Mouse (Mus musculus) lung, adult 2 months (tissue): ENCODE measurements around the gene Add1. TPM values are rescaled to one million over a fixed set of nuclear protein-coding genes. Genes with fewer than 3 reads are reported as not detected.

Experiments used
- DNase-seq: peaks from one replicate; pipeline ENCODE4 v3.0.0; 2022
- H3K4me1 ChIP-seq: fragments of 200-500 bp; 2 replicates; pipeline ENCODE4 v1.6.1; 2011; ENCODE audit warnings: low read length; ENCODE audit not compliant: control insufficient read depth, insufficient read depth
- H3K4me3 ChIP-seq: fragments of 200-500 bp; replicated peaks from 2 replicates; pipeline ENCODE3; 2011; ENCODE audit warnings: low read depth, mild to moderate bottlenecking, control low read depth, low read length; ENCODE audit errors: extremely low read depth
- CTCF ChIP-seq: fragments of 200-500 bp; IDR thresholded peaks from 2 replicates; pipeline ENCODE4 v1.5.1; 2011; ENCODE audit warnings: mild to moderate bottlenecking, low read length, control low read depth; ENCODE audit not compliant: insufficient read depth
- POLR2A ChIP-seq: fragments of 200-500 bp; IDR thresholded peaks from 2 replicates; pipeline ENCODE4 v1.6.1; 2011; ENCODE audit warnings: low read depth, mild to moderate bottlenecking, control low read depth, low read length, borderline replicate concordance; ENCODE audit errors: extremely low read depth
- WGBS: fragments of 180-500 bp; shearing (Covaris S2); methylation state at CpG from one replicate; pipeline ENCODE4 v1.1.7; 2018; 5-methylcytosine and 5-hydroxymethylcytosine counted together
- polyA plus RNA-seq: library from polyadenylated mRNA; depleted of rRNA; stranded (reverse); fragments of >200 nt; gene quantifications from 2 replicates; pipeline ENCODE4 v1.2.3, GENCODE M21; 2012

The Add1 gene
- polyA plus RNA-seq, 1 experiment, result 231 TPM

DNA sequence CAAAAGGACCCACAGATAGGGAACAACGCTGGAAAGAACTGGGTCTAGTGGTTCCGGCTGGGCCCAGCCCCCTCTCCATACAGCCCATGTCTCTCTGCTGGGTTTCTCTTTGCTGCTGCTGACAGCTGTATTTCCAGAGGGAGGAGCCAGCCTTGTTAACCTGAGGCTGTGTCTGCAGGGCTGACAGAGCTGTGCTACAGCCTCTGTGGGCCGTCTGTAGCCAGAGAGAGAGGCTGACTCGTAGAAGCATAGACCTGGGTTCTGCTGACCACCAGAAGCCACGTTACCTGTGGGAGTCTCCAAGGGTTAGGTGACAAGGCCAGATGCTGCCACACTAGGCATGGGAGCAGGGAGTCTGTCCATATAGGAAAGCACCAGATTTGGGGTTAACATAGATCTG lies 40.4 kb upstream of the Add1 start:
- Histone ChIP-seq H3K4me1 (peaks cover 6% of the 10 kb centered on the region), H3K4me3 (no peak overlapping the region)
- DNase-seq, result no peak
- no peak for TF ChIP-seq CTCF
- TF ChIP-seq POLR2A, result no peak
- WGBS, result 75% methylated on average over 5 of the region's 5 CpGs

DNA sequence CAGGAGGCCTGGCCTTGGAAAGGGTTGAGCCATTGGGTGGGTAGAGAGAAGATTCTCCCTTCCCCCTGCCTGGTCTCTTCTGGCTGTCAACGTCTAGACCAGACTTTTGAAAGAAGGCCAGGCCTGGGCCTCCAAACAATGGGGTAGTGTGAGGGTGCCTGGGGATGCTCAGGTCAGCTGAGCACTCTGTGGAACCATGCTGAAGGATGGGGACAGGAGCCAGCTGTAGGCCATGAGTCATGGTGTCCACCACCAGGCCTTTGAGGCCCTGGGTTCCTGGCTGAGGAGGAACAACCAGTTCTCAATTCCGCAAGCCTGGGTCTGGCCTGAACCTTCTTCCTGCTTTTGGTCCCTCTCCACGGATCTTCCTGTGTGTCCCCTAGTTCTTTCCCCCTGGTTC lies 39.6 kb upstream of the Add1 start:
- H3K4me1 ChIP-seq, result peaks cover 6% of the 10 kb centered on the region
- no peak for TF ChIP-seq POLR2A
- no peak for TF ChIP-seq CTCF
- WGBS, result 61% methylated on average over 3 of the region's 3 CpGs
- no peak for DNase-seq
- H3K4me3 ChIP-seq, result no peak overlapping the region

DNA sequence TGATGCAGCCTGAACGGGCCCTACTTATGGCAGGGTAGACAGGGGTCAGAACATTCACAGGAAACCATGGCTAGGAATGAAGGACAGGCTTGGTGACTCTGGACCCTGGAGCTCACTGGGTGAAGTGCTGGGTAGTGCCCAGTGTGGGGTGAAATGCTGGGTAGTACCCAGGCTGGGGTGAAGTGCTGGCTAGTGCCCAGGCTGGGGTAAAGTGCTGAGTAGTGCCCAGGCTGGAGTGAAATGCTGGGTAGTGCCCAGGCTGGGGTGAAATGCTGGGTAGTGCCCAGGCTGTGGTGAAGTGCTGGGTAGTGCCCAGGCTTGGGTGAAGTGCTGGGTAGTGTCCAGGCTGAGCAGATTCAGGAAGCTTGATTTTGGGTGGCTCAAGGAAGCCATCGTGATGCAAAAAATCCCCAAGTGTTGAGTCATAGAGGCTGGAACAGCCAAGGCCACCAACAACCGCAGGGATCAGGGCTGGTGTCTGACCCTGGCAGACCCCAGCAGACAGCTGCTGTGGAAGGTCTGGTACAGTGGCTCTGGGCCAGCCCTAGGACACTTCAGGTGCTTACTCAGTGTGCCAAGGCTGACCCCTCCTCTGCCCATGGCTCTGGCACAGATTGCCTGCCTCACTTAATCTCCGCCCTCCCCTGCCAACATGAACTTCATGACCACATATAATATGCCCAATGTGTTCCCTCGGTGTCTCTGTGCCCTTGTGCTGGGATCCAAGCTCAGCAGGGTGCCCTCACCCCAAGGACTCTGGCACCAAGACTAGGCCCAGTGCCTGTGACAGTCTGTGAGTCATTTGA lies 38.5 kb upstream of the Add1 start:
- no peak for DNase-seq
- 48% methylated on average over 5 of the region's 5 CpGs for WGBS
- H3K4me3 ChIP-seq, result no peak overlapping the region

DNA sequence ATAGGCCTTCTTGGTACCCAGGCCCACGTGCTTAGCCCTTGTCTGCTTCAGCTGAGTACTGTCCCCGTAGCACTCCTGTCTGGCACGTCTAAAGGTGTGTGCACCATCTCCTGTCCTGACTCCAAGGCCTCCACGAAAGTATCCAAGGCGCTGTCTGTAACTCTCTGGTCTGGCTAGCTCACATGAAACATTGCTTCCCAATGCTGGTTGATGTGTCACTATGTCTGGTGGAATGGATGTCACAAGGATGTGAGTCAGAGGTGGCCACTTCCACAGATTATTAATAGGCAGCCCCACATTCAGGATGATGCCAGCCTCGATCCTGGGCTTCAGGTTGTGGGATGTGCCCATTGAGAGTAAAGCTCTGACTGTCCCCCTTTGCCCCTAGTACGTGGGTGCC lies 37.6 kb upstream of the Add1 start:
- TF ChIP-seq CTCF, result no peak
- no peak for TF ChIP-seq POLR2A
- Histone ChIP-seq H3K4me3 (no peak overlapping the region), H3K4me1 (peaks cover 4% of the 10 kb centered on the region)
- DNase-seq, result no peak
- WGBS, result 81% methylated on average over 7 of the region's 7 CpGs

More for the DNA sequence above, 38.5 kb upstream of the Add1 start:
- no peak for TF ChIP-seq POLR2A
- no peak for TF ChIP-seq CTCF
- peaks cover 6% of the 10 kb centered on the region for H3K4me1 ChIP-seq

DNA sequence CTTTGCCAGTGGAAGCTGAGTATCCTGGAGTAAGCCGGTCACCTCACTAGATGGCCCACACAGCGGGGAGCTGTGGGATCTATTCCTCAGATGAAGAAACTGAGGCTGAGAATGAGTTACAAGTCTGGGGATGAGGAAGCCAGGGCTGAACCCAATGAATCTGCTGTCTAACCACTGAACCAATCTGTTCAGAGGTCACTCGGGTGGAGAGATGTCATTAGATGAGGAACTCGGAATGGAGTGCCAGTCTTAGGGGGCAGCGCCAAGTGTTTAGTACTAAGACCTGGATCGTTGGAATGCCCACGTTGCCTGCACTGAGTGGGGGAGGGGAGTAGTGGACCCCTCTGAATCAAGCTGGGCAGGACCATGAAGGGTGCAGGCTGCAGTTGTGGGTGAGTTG lies 35.4 kb upstream of the Add1 start:
- no peak for TF ChIP-seq POLR2A
- TF ChIP-seq CTCF, result no peak
- no peak overlapping the region for H3K4me3 ChIP-seq
- peaks cover 2% of the 10 kb centered on the region; the same call in 1 of the 2 replicates for H3K4me1 ChIP-seq
- DNase-seq, result no peak
- 58% methylated on average over 7 of the region's 7 CpGs for WGBS

DNA sequence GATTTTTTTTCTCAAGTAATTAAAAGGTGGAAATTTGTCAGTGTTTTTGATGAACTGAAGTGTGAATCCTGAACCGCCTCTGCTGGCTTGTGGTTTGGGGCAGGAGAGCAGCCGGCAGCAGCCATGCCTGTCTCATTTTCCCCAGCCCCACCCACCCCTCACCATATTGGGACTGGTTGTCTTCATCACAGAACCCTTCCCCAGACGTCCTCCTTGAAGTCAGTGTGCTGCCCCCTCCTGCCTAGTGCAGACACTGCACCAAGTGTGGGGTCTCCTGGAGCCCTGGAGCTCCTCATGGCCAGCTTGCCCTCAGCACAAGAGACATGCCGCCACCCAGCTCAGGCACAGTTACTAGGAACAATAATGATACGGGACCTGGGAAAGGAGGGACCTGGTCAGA lies 34.9 kb upstream of the Add1 start:
- Histone ChIP-seq H3K4me3 (no peak overlapping the region), H3K4me1 (peaks cover 2% of the 10 kb centered on the region; the same call in 1 of the 2 replicates)
- WGBS, result 34% methylated on average over 5 of the region's 5 CpGs
- TF ChIP-seq POLR2A (no peak), CTCF (peak; percentile 55)
- no peak for DNase-seq

DNA sequence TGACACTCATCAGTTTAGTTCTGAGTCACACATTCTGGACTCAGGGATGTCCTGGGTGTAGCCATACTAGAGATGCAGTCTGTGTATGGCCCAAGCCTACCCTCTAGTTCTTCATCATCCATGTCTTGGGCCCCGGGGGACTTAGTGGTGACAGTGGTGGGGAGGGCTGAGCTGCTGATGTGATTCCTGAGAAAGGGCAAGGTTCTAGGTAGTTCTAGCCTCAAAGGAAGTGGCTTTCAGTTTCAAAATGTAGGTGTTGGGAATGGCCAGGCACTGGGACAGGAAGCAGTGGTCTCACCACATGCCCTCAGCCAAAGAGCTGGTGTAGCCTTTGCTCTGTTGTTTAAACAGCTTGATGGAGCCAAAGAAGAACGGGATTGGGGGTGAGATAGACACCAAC lies 34.3 kb upstream of the Add1 start:
- TF ChIP-seq POLR2A, result no peak
- TF ChIP-seq CTCF, result no peak
- WGBS, result 76% methylated on average over 2 of the region's 2 CpGs

DNA sequence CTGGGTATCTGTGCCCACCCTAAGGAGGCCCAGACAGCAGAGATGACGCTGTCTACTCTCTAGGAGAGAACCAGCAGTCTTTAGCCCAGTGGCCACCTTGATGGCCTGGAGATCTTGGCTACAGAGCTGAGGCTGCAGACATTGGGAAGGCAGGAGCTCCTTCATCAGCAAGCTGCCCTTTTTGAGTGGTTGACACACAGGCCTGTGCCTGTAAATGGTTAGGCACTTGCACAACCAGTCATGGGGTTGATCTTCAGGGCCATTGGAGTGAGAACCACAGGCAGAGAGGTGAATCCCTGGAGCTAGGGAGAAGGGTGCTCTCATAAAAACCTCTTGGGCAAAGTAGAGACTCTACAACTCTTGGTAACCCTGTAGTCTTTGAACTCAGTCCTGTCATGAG lies 31.3 kb upstream of the Add1 start:
- 78% methylated on average over 1 of the region's 1 CpGs for WGBS
- no peak for TF ChIP-seq POLR2A
- no peak for TF ChIP-seq CTCF
- Histone ChIP-seq H3K4me3 (no peak overlapping the region), H3K4me1 (no peaks in the 10 kb centered on the region)
- no peak for DNase-seq

More for the DNA sequence above, 34.3 kb upstream of the Add1 start:
- DNase-seq, result no peak
- Histone ChIP-seq H3K4me3 (no peak overlapping the region), H3K4me1 (peaks cover 2% of the 10 kb centered on the region; the same call in 1 of the 2 replicates)

DNA sequence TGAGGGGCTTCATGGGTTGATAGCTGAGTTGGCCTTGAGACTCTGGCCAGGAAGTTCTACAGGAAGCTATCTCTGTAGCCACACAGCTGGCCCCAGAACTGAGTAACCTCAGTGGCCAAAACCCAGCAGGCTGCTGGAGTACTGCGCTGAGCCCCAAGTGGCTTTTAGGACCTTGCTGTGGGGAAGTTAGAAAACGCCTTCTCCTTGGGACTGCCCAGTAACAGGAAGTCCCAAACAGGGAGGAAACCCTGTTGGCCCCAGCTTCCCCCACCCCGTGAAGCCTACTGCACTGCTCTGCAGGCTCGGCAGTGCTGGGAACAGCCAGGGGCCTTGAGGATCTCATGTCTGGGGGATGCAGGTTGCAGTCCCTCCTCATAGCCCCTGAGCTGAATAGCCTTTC lies 30.4 kb upstream of the Add1 start:
- TF ChIP-seq CTCF (no peak), POLR2A (no peak)
- no peaks in the 10 kb centered on the region for H3K4me1 ChIP-seq
- peak overlapping the region; percentile 7 for H3K4me3 ChIP-seq
- 31% methylated on average over 4 of the region's 4 CpGs for WGBS
- DNase-seq, result no peak

DNA sequence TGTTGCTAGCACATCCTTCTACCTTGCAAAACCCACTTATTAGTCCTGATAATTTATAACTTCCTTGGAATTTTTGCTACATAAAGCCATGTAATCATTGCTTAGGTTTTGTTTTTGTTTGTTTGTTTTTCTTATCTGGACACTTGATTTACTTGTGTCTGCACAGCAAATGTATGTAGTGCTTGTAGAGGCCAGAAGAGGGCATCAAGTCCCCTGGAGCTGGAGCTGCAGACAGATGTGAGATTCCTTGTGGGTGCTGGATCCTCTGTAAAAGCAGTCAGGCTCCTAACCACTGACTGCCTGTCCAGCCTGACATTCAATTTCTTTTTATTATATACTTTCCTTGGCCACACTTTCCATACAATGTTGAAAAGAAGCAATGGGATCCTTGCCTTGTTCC lies 26.1 kb upstream of the Add1 start:
- no peak overlapping the region for H3K4me3 ChIP-seq
- no peak for DNase-seq
- TF ChIP-seq POLR2A (no peak), CTCF (peak; percentile 72)
- H3K4me1 ChIP-seq, result peaks cover 2% of the 10 kb centered on the region

DNA sequence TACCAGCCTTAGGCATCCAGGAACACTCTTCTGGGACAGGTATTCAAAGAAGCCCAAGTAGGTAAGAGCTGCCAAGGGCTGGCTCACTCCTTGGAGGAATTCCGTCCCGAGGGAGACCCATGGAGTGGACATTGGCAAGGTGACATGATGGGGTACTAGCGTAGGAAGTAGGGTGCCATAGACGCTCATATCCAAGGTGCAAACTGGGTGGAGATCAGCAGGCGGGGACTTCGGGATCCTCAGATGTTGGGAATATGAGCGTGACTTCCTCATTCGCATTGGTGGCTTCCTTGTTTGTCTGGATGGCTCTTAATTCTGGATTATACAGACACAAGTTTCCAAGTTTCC lies 24.4 kb upstream of the Add1 start:
- Histone ChIP-seq H3K4me3 (peak overlapping the region; percentile 72), H3K4me1 (peaks cover 2% of the 10 kb centered on the region)
- DNase-seq, result no peak
- 13% methylated on average over 8 of the region's 8 CpGs for WGBS
- no peak for TF ChIP-seq POLR2A
